Mouse (Mus musculus) MEL (cell line): ENCODE measurements around the gene Ptbp1. TPM values are rescaled to one million over a fixed set of nuclear protein-coding genes. Genes with fewer than 3 reads are reported as not detected.

Experiments
- DNase-seq: peaks from one replicate; pipeline ENCODE4 v3.0.0; 2011; ENCODE audit warnings: low read depth, low spot score
- H3K27ac ChIP-seq: 2 replicates; pipeline ENCODE4 v1.5.1; 2012; ENCODE audit warnings: low read depth, mild to moderate bottlenecking, control low read depth, low read length, moderate library complexity; ENCODE audit not compliant: control insufficient read depth
- H3K27me3 ChIP-seq, 2 experiments: fragments of 150-350 bp in 1 of 2; sonication (generic) in 1 of 2; 2 replicates each; pipeline ENCODE4 v1.6.1; 2012; ENCODE audit warnings: low read length in 2 of 2, mild to moderate bottlenecking in 2 of 2, improper control_type of control experiment in 1 of 2, moderate library complexity in 1 of 2; ENCODE audit not compliant: insufficient read depth in 2 of 2, control insufficient read depth in 1 of 2
- H3K36me3 ChIP-seq, 2 experiments: 2 replicates each; pipeline ENCODE4 v1.6.1; 2012 to 2014; ENCODE audit warnings: low read length in 2 of 2, improper control_type of control experiment in 1 of 2, inconsistent platforms in 1 of 2, mild to moderate bottlenecking in 1 of 2; ENCODE audit not compliant: insufficient read depth in 2 of 2, control insufficient read depth in 1 of 2
- H3K4me1 ChIP-seq, 2 experiments: fragments of 150-350 bp in 1 of 2; sonication (generic) in 1 of 2; 2 replicates each; pipeline ENCODE4 v1.6.1; 2012; ENCODE audit warnings: low read length in 2 of 2, improper control_type of control experiment in 1 of 2, mild to moderate bottlenecking in 1 of 2; ENCODE audit not compliant: insufficient read depth in 2 of 2, control insufficient read depth in 1 of 2
- H3K4me3 ChIP-seq, 2 experiments: fragments of 150-350 bp in 1 of 2; sonication (generic) in 1 of 2; 2 replicates each; pipeline ENCODE4 v1.5.1; 2012; ENCODE audit warnings: low read depth in 2 of 2, low read length in 2 of 2, mild to moderate bottlenecking in 2 of 2, moderate library complexity in 2 of 2, control low read depth in 1 of 2, improper control_type of control experiment in 1 of 2; ENCODE audit not compliant: control insufficient read depth in 1 of 2, insufficient read depth in 1 of 2
- H3K79me2 ChIP-seq: 2 replicates; pipeline ENCODE4 v1.6.1; 2012; ENCODE audit warnings: mild to moderate bottlenecking, low read length, moderate library complexity; ENCODE audit not compliant: control insufficient read depth, poor library complexity, insufficient read depth
- H3K9ac ChIP-seq: 2 replicates; pipeline ENCODE4 v1.6.1; 2012; ENCODE audit warnings: low read depth, mild to moderate bottlenecking, control low read depth, low read length, moderate library complexity; ENCODE audit not compliant: control insufficient read depth, poor library complexity, severe bottlenecking
- H3K9me3 ChIP-seq: fragments of 150-350 bp; sonication (generic); replicated peaks from 2 replicates; pipeline ENCODE4 v1.6.1; 2012; ENCODE audit warnings: mild to moderate bottlenecking, low read length, improper control_type of control experiment, moderate library complexity; ENCODE audit not compliant: insufficient read depth
- CHD2 ChIP-seq: IDR thresholded peaks from 2 replicates; pipeline ENCODE4 v1.6.1; 2011; ENCODE audit warnings: low read length, improper control_type of control experiment
- CTCF ChIP-seq, 3 experiments: IDR thresholded peaks in 2 of 3; conservative IDR thresholded peaks in 1 of 3; 2 replicates each; pipeline ENCODE4 v1.5.1; 2011 to 2012; ENCODE audit warnings: low read length in 3 of 3, low read depth in 2 of 3, mild to moderate bottlenecking in 2 of 3, improper control_type of control experiment in 1 of 3, inconsistent platforms in 1 of 3, mixed read lengths in 1 of 3, moderate library complexity in 1 of 3; ENCODE audit not compliant: control insufficient read depth in 1 of 3, insufficient read depth in 1 of 3, poor library complexity in 1 of 3, severe bottlenecking in 1 of 3
- E2F4 ChIP-seq: IDR thresholded peaks from 2 replicates; pipeline ENCODE4 v1.6.1; 2011; ENCODE audit warnings: low read depth, low read length, improper control_type of control experiment, borderline replicate concordance
- ELF1 ChIP-seq: IDR thresholded peaks from 2 replicates; pipeline ENCODE4 v1.6.1; 2014; ENCODE audit warnings: low read depth, mild to moderate bottlenecking, inconsistent platforms, low read length, improper control_type of control experiment, moderate library complexity
- EP300 ChIP-seq, 2 experiments: IDR thresholded peaks; 2 replicates each; pipeline ENCODE4 v1.6.1; 2011; ENCODE audit warnings: improper control_type of control experiment in 2 of 2, low read length in 2 of 2, low read depth in 1 of 2, mild to moderate bottlenecking in 1 of 2
- GABPA ChIP-seq: IDR thresholded peaks from 2 replicates; pipeline ENCODE4 v1.6.1; 2012; ENCODE audit warnings: low read depth, mild to moderate bottlenecking, inconsistent platforms, low read length, improper control_type of control experiment, moderate library complexity
- GATA1 ChIP-seq: IDR thresholded peaks from 2 replicates; pipeline ENCODE4 v1.6.1; 2011; ENCODE audit warnings: low read depth, low read length, improper control_type of control experiment
- HCFC1 ChIP-seq: IDR thresholded peaks from 2 replicates; pipeline ENCODE4 v1.6.1; 2012; ENCODE audit warnings: low read depth, mild to moderate bottlenecking, inconsistent platforms, low read length, improper control_type of control experiment, moderate library complexity
- JUND ChIP-seq: IDR thresholded peaks from 2 replicates; pipeline ENCODE4 v1.6.1; 2011; ENCODE audit warnings: low read depth, mild to moderate bottlenecking, improper control_type of control experiment, low read length
- KAT2A ChIP-seq: conservative IDR thresholded peaks from 2 replicates; pipeline ENCODE4 v1.6.1; 2012; ENCODE audit warnings: low read depth, low read length, improper control_type of control experiment, inconsistent platforms
- MAFK ChIP-seq: IDR thresholded peaks from 2 replicates; pipeline ENCODE4 v1.6.1; 2011; ENCODE audit warnings: low read depth, mild to moderate bottlenecking, low read length, improper control_type of control experiment, borderline replicate concordance
- MEF2A ChIP-seq: IDR thresholded peaks from 2 replicates; pipeline ENCODE4 v1.6.1; 2014; ENCODE audit warnings: low read depth, mild to moderate bottlenecking, inconsistent platforms, low read length, improper control_type of control experiment; ENCODE audit not compliant: poor library complexity, insufficient replicate concordance, severe bottlenecking; ENCODE audit errors: extremely low read depth
- MXI1 ChIP-seq: IDR thresholded peaks from 2 replicates; pipeline ENCODE4 v1.6.1; 2011; ENCODE audit warnings: mild to moderate bottlenecking, low read depth, low read length, improper control_type of control experiment
- MYB ChIP-seq: IDR thresholded peaks from 2 replicates; pipeline ENCODE4 v1.6.1; 2011; ENCODE audit warnings: mild to moderate bottlenecking, low read depth, low read length, improper control_type of control experiment
- MYC ChIP-seq: IDR thresholded peaks from 2 replicates; pipeline ENCODE4 v1.6.1; 2011; ENCODE audit warnings: low read depth, mild to moderate bottlenecking, low read length, improper control_type of control experiment, moderate library complexity
- NELFE ChIP-seq: IDR thresholded peaks from 2 replicates; pipeline ENCODE4 v1.6.1; 2011; ENCODE audit warnings: low read depth, low read length, improper control_type of control experiment
- NRF1 ChIP-seq: IDR thresholded peaks from 2 replicates; pipeline ENCODE4 v1.6.1; 2014; ENCODE audit warnings: low read depth, mild to moderate bottlenecking, inconsistent platforms, low read length, improper control_type of control experiment, moderate library complexity; ENCODE audit not compliant: poor library complexity, insufficient read depth, severe bottlenecking
- POLR2A ChIP-seq, 2 experiments: IDR thresholded peaks; 2 replicates each; pipeline ENCODE4 v1.6.1; 2011 to 2012; ENCODE audit warnings: low read length in 2 of 2, mild to moderate bottlenecking in 2 of 2, control low read depth in 1 of 2, improper control_type of control experiment in 1 of 2, low read depth in 1 of 2, moderate library complexity in 1 of 2; ENCODE audit not compliant: control insufficient read depth in 1 of 2, insufficient read depth in 1 of 2, poor library complexity in 1 of 2
- POLR2AphosphoS2 ChIP-seq: IDR thresholded peaks from 2 replicates; pipeline ENCODE4 v1.6.1; 2011; ENCODE audit warnings: low read length, improper control_type of control experiment
- POLR2AphosphoS5 ChIP-seq: IDR thresholded peaks from 2 replicates; pipeline ENCODE4 v1.6.1; 2012; ENCODE audit warnings: low read depth, borderline replicate concordance, mild to moderate bottlenecking, inconsistent platforms, low read length, moderate library complexity, mixed read lengths
- UBTF ChIP-seq: IDR thresholded peaks from 2 replicates; pipeline ENCODE4 v1.6.1; 2012; ENCODE audit warnings: low read depth, mild to moderate bottlenecking, inconsistent platforms, low read length, improper control_type of control experiment, moderate library complexity, borderline replicate concordance; ENCODE audit not compliant: insufficient read depth
- USF2 ChIP-seq, 2 experiments: IDR thresholded peaks; 2 replicates each; pipeline ENCODE4 v1.6.1; 2011 to 2012; ENCODE audit warnings: improper control_type of control experiment in 2 of 2, low read length in 2 of 2, borderline replicate concordance in 1 of 2, inconsistent platforms in 1 of 2, low read depth in 1 of 2, mild to moderate bottlenecking in 1 of 2; ENCODE audit not compliant: insufficient read depth in 1 of 2
- ZC3H11A ChIP-seq: IDR thresholded peaks from 2 replicates; pipeline ENCODE4 v1.6.1; 2012; ENCODE audit warnings: low read depth, mild to moderate bottlenecking, inconsistent platforms, low read length, improper control_type of control experiment
- ZKSCAN1 ChIP-seq: IDR thresholded peaks from 2 replicates; pipeline ENCODE4 v1.6.1; 2012; ENCODE audit warnings: low read depth, mild to moderate bottlenecking, inconsistent platforms, low read length, improper control_type of control experiment, moderate library complexity
- ZNF384 ChIP-seq: IDR thresholded peaks from 2 replicates; pipeline ENCODE4 v1.6.1; 2012; ENCODE audit warnings: low read depth, mild to moderate bottlenecking, inconsistent platforms, low read length, improper control_type of control experiment
- polyA plus RNA-seq, 2 experiments: library from polyadenylated mRNA; stranded (reverse) in 1 of 2; unstranded in 1 of 2; fragments of >175 nt in 1 of 2; fragments of >200 nt in 1 of 2; gene quantifications; 2 replicates each; pipeline versions ENCODE4 v1.2.1 to v1.2.4; 2012; ENCODE audit warnings: low replicate concordance in 2 of 2, low read depth in 1 of 2; ENCODE audit not compliant: insufficient read length in 2 of 2, insufficient read depth in 1 of 2, missing spikeins in 1 of 2
- total RNA-seq: library from RNA; depleted of rRNA; stranded (reverse); fragments of 300-350 nt; gene quantifications from 2 replicates; pipeline ENCODE4 v1.2.3, GENCODE M21; 2012

Gene Ptbp1
- total and polyA plus RNA-seq, 3 experiments, result 301 to 837 (median 329) TPM

DNA sequence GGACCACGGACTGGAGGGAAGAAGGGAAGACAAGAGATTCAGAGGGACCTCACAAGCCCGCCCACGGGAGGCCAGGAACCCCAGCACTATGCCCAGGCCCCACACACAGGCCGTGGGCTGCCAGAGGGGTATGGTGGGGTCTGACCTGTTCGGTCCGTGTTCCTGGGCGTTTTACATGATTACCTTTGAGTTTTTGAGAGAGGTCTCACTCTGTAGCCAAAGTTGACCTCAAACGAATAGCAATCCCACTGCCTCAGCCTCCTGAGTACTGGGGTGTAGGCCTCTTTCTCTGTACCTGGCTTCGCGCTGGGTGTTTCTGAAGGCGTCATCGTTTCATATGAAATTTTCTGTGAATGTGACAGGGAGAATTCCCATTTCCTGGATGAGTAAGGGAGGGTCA lies 32.5 kb upstream of the Ptbp1 start:
- no peak overlapping the region for H3K4me3 ChIP-seq
- no peak overlapping the region for H3K9ac ChIP-seq
- no peak overlapping the region for H3K27ac ChIP-seq
- H3K79me2 ChIP-seq, result no peaks in the 10 kb centered on the region
- no peaks in the 10 kb centered on the region for H3K36me3 ChIP-seq
- no peak for DNase-seq
- no peaks in the 10 kb centered on the region for H3K27me3 ChIP-seq
- peaks cover 0 to 14% of the 10 kb centered on the region in 2 experiments; a peak in 2 of 4 replicates for H3K4me1 ChIP-seq
- TF ChIP-seq HCFC1, result no peak
- no peak for TF ChIP-seq NRF1
- no peak for TF ChIP-seq ZKSCAN1
- no peak for TF ChIP-seq ZC3H11A
- no peak for TF ChIP-seq MEF2A
- TF ChIP-seq KAT2A, result no peak
- TF ChIP-seq ELF1, result no peak
- no peak for TF ChIP-seq MYB
- TF ChIP-seq JUND, result no peak
- TF ChIP-seq POLR2A (IDR thresholded peaks at IDR 0.05; ENCODE audit: control insufficient read depth in 1 of 2, insufficient read depth in 1 of 2, low read depth in 1 of 2, low read length in 2 of 2, poor library complexity in 1 of 2), result no peak
- no peak for TF ChIP-seq CHD2
- no peak for TF ChIP-seq POLR2AphosphoS2
- TF ChIP-seq E2F4, result no peak
- TF ChIP-seq EP300 (IDR thresholded peaks at IDR 0.05; ENCODE audit: low read depth in 1 of 2, low read length in 2 of 2), result no peak
- no peak for TF ChIP-seq MYC
- TF ChIP-seq ZNF384, result no peak
- no peak for TF ChIP-seq CTCF (IDR thresholded peaks at IDR 0.05 in 2 of 3, conservative IDR thresholded peaks at IDR 0.05 in 1 of 3; ENCODE audit: control insufficient read depth in 1 of 3, insufficient read depth in 1 of 3, low read depth in 2 of 3, low read length in 3 of 3, poor library complexity in 1 of 3, severe bottlenecking in 1 of 3)
- no peak for TF ChIP-seq GABPA
- no peak for TF ChIP-seq UBTF
- H3K9me3 ChIP-seq, result no peaks in the 10 kb centered on the region

DNA sequence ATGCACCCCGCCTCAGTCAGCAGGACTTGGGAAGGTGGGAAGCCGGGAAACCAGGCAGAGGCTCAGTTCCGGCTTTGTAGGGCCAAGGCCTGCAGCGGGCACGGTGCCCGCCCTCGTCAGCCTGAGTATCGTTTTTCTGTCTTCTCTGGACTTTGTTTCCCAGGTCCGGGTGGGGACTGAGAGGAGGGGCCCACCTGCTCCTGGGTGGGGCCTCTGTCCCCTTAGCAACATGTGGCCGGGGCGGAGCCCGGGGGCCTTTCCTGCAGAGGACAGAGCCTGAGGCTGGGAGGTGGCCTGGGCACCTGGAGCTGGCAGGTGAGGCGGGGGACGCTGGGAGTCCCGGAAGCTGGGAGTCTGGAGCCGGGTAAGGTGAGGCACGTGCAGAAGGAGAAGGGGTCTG lies 31.9 kb upstream of the Ptbp1 start:
- Histone ChIP-seq H3K4me3 (no peak overlapping the region), H3K27me3 (no peaks in the 10 kb centered on the region), H3K9ac (no peak overlapping the region), H3K4me1 (peaks cover 0 to 14% of the 10 kb centered on the region in 2 experiments; a peak in 2 of 4 replicates), H3K27ac (no peak overlapping the region), H3K36me3 (no peaks in the 10 kb centered on the region), H3K79me2 (no peaks in the 10 kb centered on the region), H3K9me3 (no peaks in the 10 kb centered on the region)
- no peak for DNase-seq
- TF ChIP-seq ELF1 (no peak), USF2 (IDR thresholded peaks at IDR 0.05; ENCODE audit: borderline replicate concordance in 1 of 2, insufficient read depth in 1 of 2, low read depth in 1 of 2, low read length in 2 of 2) (no peak), EP300 (IDR thresholded peaks at IDR 0.05; ENCODE audit: low read depth in 1 of 2, low read length in 2 of 2) (no peak), POLR2AphosphoS5 (no peak), MYB (no peak), GATA1 (no peak), NRF1 (no peak), E2F4 (no peak), ZKSCAN1 (no peak), POLR2A (IDR thresholded peaks at IDR 0.05; ENCODE audit: control insufficient read depth in 1 of 2, insufficient read depth in 1 of 2, low read depth in 1 of 2, low read length in 2 of 2, poor library complexity in 1 of 2) (no peak), ZNF384 (no peak), POLR2AphosphoS2 (no peak), MXI1 (no peak), MEF2A (no peak), MAFK (no peak), NELFE (no peak), MYC (no peak), UBTF (no peak)
